Mouse (Mus musculus) thymus, adult 2 months (tissue): ENCODE measurements around the gene Slc39a3.

Experiments used
- CTCF ChIP-seq: fragments of 200-500 bp; IDR thresholded peaks from 2 replicates; pipeline ENCODE4 v1.5.1; 2012; ENCODE audit warnings: mild to moderate bottlenecking, control low read depth, low read length, moderate library complexity, borderline replicate concordance; ENCODE audit not compliant: control insufficient read depth, poor library complexity, insufficient read depth; ENCODE audit errors: extremely low read depth
- POLR2A ChIP-seq: fragments of 200-500 bp; IDR thresholded peaks from 2 replicates; pipeline ENCODE4 v1.6.1; 2012; ENCODE audit warnings: mild to moderate bottlenecking, low read length, control low read depth, moderate library complexity; ENCODE audit not compliant: control insufficient read depth, poor library complexity, insufficient read depth; ENCODE audit errors: extremely low read depth

GRCm38 (mm10) chr10:81010851-81011250, 26.4 kb downstream of the Slc39a3 start:
- TF ChIP-seq CTCF, result no peak
- no peak for TF ChIP-seq POLR2A
